Mouse (Mus musculus) CH12.LX (cell line): Measurements from ENCODE around the gene Maco1. TPM values are rescaled to one million over a fixed set of nuclear protein-coding genes. Genes with fewer than 3 reads are reported as not detected.

Experiments
- DNase-seq: peaks from one replicate; pipeline ENCODE4 v3.0.0-alpha.2; 2013; ENCODE audit errors: extremely low read depth
- H3K27ac ChIP-seq: 2 replicates; pipeline ENCODE4 v1.5.1; 2012; ENCODE audit warnings: low read depth, mild to moderate bottlenecking, control low read depth, moderate library complexity; ENCODE audit not compliant: insufficient read depth
- H3K27me3 ChIP-seq: replicated peaks from 2 replicates; pipeline ENCODE3; 2012; ENCODE audit warnings: inconsistent platforms
- H3K36me3 ChIP-seq, 2 experiments: replicated peaks in 1 of 2; 2 replicates each; pipeline versions ENCODE3 to v1.6.1; 2012; ENCODE audit warnings: inconsistent platforms in 1 of 2, low read length in 1 of 2, mild to moderate bottlenecking in 1 of 2, mixed read lengths in 1 of 2, moderate library complexity in 1 of 2; ENCODE audit not compliant: control insufficient read depth in 1 of 2, insufficient read depth in 1 of 2
- H3K4me1 ChIP-seq, 2 experiments: 2 replicates each; pipeline ENCODE4 v1.6.1; 2012; ENCODE audit warnings: inconsistent platforms in 1 of 2, moderate library complexity in 1 of 2; ENCODE audit not compliant: insufficient read depth in 2 of 2, control insufficient read depth in 1 of 2
- H3K4me2 ChIP-seq: 2 replicates; pipeline ENCODE4 v1.6.1; 2012; ENCODE audit warnings: low read depth, mild to moderate bottlenecking, control low read depth; ENCODE audit not compliant: poor library complexity, insufficient read depth, severe bottlenecking
- H3K4me3 ChIP-seq, 3 experiments: fragments of 150-350 bp in 1 of 3; sonication (generic) in 1 of 3; replicated peaks in 1 of 3; 2 replicates each; pipeline versions ENCODE3 to v1.5.1; 2011 to 2012; ENCODE audit warnings: low read depth in 2 of 3, low read length in 2 of 3, mild to moderate bottlenecking in 2 of 3, moderate library complexity in 2 of 3, control low read depth in 1 of 3, improper control_type of control experiment in 1 of 3, inconsistent platforms in 1 of 3, mixed read lengths in 1 of 3; ENCODE audit not compliant: poor library complexity in 1 of 3
- H3K79me2 ChIP-seq: replicated peaks from 2 replicates; pipeline ENCODE4 v1.6.1; 2012; ENCODE audit warnings: mild to moderate bottlenecking, moderate library complexity; ENCODE audit not compliant: control insufficient read depth, poor library complexity, insufficient read depth, severe bottlenecking; ENCODE audit errors: extremely low read depth
- H3K9ac ChIP-seq: 2 replicates; pipeline ENCODE4 v1.6.1; 2012; ENCODE audit warnings: low read depth, mild to moderate bottlenecking, control low read depth, moderate library complexity; ENCODE audit not compliant: insufficient read depth
- H3K9me3 ChIP-seq: replicated peaks from 2 replicates; pipeline ENCODE3; 2012; ENCODE audit warnings: low read length, inconsistent platforms, mixed read lengths
- BHLHE40 ChIP-seq: IDR thresholded peaks from 2 replicates; pipeline ENCODE4 v1.6.1; 2011; ENCODE audit warnings: mild to moderate bottlenecking, low read depth, low read length, improper control_type of control experiment
- E2F4 ChIP-seq: IDR thresholded peaks from 2 replicates; pipeline ENCODE4 v1.6.1; 2011; ENCODE audit warnings: low read depth, low read length, improper control_type of control experiment; ENCODE audit not compliant: insufficient replicate concordance
- ETS1 ChIP-seq: conservative IDR thresholded peaks from 2 replicates; pipeline ENCODE4 v1.6.1; 2012; ENCODE audit warnings: low read depth, mild to moderate bottlenecking, inconsistent platforms, low read length, improper control_type of control experiment, moderate library complexity
- IRF4 ChIP-seq: IDR thresholded peaks from 2 replicates; pipeline ENCODE4 v1.6.1; 2014; ENCODE audit warnings: low read depth, mild to moderate bottlenecking, inconsistent platforms, low read length, improper control_type of control experiment
- JUN ChIP-seq: IDR thresholded peaks from 2 replicates; pipeline ENCODE4 v1.6.1; 2011; ENCODE audit warnings: low read depth, mild to moderate bottlenecking, low read length, improper control_type of control experiment, moderate library complexity; ENCODE audit not compliant: insufficient read depth
- KAT2A ChIP-seq: IDR thresholded peaks from 2 replicates; pipeline ENCODE4 v1.6.1; 2012; ENCODE audit warnings: low read length, improper control_type of control experiment, inconsistent platforms; ENCODE audit not compliant: insufficient replicate concordance
- MAZ ChIP-seq: IDR thresholded peaks from 2 replicates; pipeline ENCODE4 v1.6.1; 2012; ENCODE audit warnings: low read depth, mild to moderate bottlenecking, inconsistent platforms, low read length, improper control_type of control experiment, moderate library complexity
- MEF2A ChIP-seq: IDR thresholded peaks from 2 replicates; pipeline ENCODE4 v1.6.1; 2014; ENCODE audit warnings: low read depth, mild to moderate bottlenecking, inconsistent platforms, low read length, improper control_type of control experiment, borderline replicate concordance
- MYC ChIP-seq: IDR thresholded peaks from 2 replicates; pipeline ENCODE4 v1.6.1; 2011; ENCODE audit warnings: low read depth, mild to moderate bottlenecking, improper control_type of control experiment, low read length
- PAX5 ChIP-seq: IDR thresholded peaks from 2 replicates; pipeline ENCODE4 v1.6.1; 2012; ENCODE audit warnings: low read length, inconsistent platforms, mixed read lengths
- POLR2A ChIP-seq: IDR thresholded peaks from 2 replicates; pipeline ENCODE4 v1.6.1; 2011; ENCODE audit warnings: low read depth, mild to moderate bottlenecking, improper control_type of control experiment, low read length
- RCOR1 ChIP-seq: conservative IDR thresholded peaks from 2 replicates; pipeline ENCODE4 v1.6.1; 2012; ENCODE audit warnings: low read depth, mild to moderate bottlenecking, inconsistent platforms, low read length, improper control_type of control experiment
- SIN3A ChIP-seq: IDR thresholded peaks from 2 replicates; pipeline ENCODE4 v1.6.1; 2012; ENCODE audit warnings: low read length, improper control_type of control experiment, inconsistent platforms
- SMC3 ChIP-seq: IDR thresholded peaks from 2 replicates; pipeline ENCODE4 v1.6.1; 2011; ENCODE audit warnings: low read depth, low read length, improper control_type of control experiment
- ZKSCAN1 ChIP-seq: IDR thresholded peaks from 2 replicates; pipeline ENCODE4 v1.6.1; 2012; ENCODE audit warnings: low read depth, inconsistent platforms, low read length, improper control_type of control experiment, borderline replicate concordance
- ZMIZ1 ChIP-seq: IDR thresholded peaks from 2 replicates; pipeline ENCODE4 v1.6.1; 2012; ENCODE audit warnings: low read depth, mild to moderate bottlenecking, inconsistent platforms, low read length, improper control_type of control experiment
- dilution Hi-C: fragments of 300-500 bp; cut with MboI; formaldehyde crosslinking; loops from 2 replicates; pipeline ENCODE4 v1.14.3; 2020; ENCODE audit warnings: low sequenced_read_pairs; ENCODE audit not compliant: extremely low pct_unique_long_range_greater_than_20kb, extremely low pct_ligation_motif_present
- in situ Hi-C: fragments of 300-500 bp; cut with MboI; formaldehyde crosslinking; loops from 3 replicates; pipeline ENCODE4 v1.14.3; 2019; ENCODE audit warnings: low sequenced_read_pairs, low pct_ligation_motif_present, low pct_unique_long_range_greater_than_20kb, mixed read lengths
- polyA plus RNA-seq: library from polyadenylated mRNA; unstranded; fragments of >175 nt; gene quantifications from 2 replicates; pipeline ENCODE4 v1.2.1, GENCODE M21; 2012; ENCODE audit warnings: low read depth; ENCODE audit not compliant: insufficient read length
- total RNA-seq, 2 experiments: library from RNA; depleted of rRNA; stranded (reverse); fragments of 300-350 nt in 1 of 2; fragments of >200 nt in 1 of 2; gene quantifications; 2 replicates each; pipeline ENCODE4 v1.2.3; 2012 to 2014

Maco1 gene
- total and polyA plus RNA-seq, 3 experiments: 15.8 to 19.8 (median 17.3) TPM

DNA sequence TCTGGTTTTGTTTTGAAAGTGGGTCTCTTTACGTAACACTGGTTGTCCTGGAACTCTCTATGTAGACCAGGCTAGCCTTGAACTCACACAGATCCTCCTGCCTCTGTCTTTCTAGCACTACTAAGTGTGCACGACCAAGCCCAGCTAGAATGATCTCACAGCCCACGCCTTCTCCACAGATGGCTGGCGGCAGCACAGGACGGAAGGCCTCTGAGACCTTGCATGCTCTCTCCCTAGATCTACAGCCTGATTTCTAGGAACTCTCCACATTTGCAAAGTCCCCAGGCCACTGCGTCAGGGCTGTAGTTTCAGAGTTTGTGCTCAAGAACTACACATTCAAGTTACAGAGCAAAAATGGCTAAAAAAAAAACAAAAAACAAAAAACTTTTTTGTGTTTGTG is 79.0 kb downstream of the Maco1 start:
- Histone ChIP-seq H3K9ac (no peak overlapping the region), H3K4me3 (no peak overlapping the region), H3K4me2 (no peak overlapping the region), H3K9me3 (no peaks in the 10 kb centered on the region), H3K4me1 (peaks cover 6 to 11% of the 10 kb centered on the region in 2 experiments), H3K27me3 (peaks cover 27% of the 10 kb centered on the region), H3K27ac (no peak overlapping the region), H3K79me2 (no peaks in the 10 kb centered on the region), H3K36me3 (no peaks in the 10 kb centered on the region)
- in situ Hi-C loops (no loop called here), dilution Hi-C loops (no loop called here)
- no peak for TF ChIP-seq ZMIZ1
- no peak for TF ChIP-seq SMC3
- no peak for TF ChIP-seq MEF2A
- TF ChIP-seq MAZ: no peak
- TF ChIP-seq PAX5: no peak
- no peak for TF ChIP-seq IRF4
- TF ChIP-seq JUN: no peak
- no peak for TF ChIP-seq ETS1
- no peak for TF ChIP-seq KAT2A
- TF ChIP-seq SIN3A: no peak
- no peak for TF ChIP-seq E2F4
- no peak for TF ChIP-seq MYC
- no peak for TF ChIP-seq ZKSCAN1
- no peak for TF ChIP-seq POLR2A
- DNase-seq: no peak

DNA sequence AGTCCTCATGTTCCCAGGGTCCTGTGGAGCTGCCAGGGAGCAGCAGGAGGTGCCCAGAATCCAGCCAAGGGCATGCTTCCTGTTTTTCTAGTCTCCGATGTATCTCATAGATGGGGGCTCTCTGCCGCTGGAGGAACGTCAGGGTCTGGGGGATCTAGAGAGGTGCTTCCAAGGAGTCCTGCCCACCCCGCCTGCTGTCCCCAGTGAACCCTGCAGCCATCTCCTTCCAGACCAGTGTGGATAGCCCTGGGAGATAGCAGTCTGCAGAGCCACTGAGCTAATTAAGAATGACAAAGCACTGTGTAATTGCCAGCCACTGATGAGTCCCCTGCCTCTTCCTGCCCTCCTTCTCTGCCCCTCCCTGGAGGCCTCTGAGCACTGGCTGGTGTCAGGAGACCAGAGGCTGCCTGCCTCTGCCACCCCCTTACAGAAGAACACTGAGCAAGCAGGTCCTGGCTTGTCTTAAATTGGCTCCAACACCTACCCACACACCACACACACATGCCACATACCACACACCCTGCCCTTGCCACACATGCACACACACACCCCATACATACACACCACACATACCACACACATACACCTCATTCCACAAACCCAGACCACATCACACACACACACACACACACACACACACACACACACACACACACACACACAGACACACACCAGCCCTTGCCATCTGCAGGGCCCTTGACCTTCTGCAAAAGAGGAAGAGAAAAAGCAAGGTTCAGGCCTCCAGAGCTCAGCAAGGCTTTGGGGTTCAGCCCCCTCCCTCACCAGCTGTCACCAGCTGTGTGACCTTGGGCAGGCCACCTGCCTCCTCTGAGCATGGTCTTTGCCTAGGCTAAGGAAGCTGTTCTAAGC is 80.1 kb downstream of the Maco1 start:
- Histone ChIP-seq H3K9ac (no peak overlapping the region), H3K36me3 (no peaks in the 10 kb centered on the region), H3K79me2 (no peaks in the 10 kb centered on the region), H3K4me3 (no peak overlapping the region), H3K27me3 (peaks cover 36% of the 10 kb centered on the region), H3K4me1 (peaks cover 9 to 16% of the 10 kb centered on the region in 2 experiments), H3K4me2 (no peak overlapping the region), H3K9me3 (no peaks in the 10 kb centered on the region), H3K27ac (no peak overlapping the region)
- dilution Hi-C loops (no loop called here), in situ Hi-C loops (no loop called here)
- no peak for DNase-seq
- no peak for TF ChIP-seq POLR2A
- TF ChIP-seq BHLHE40: no peak
- TF ChIP-seq RCOR1: no peak
- TF ChIP-seq KAT2A: no peak
- TF ChIP-seq PAX5: no peak
- TF ChIP-seq ZMIZ1: no peak
- TF ChIP-seq ETS1: no peak
